Mouse (Mus musculus) layer of hippocampus, adult 2 months (tissue): Measurements from ENCODE around the gene Krtap16-1. TPM values are rescaled to one million over a fixed set of nuclear protein-coding genes. Genes with fewer than 3 reads are reported as not detected.
A peak's percentile ranks its signal among the peaks of the same experiment; 100 is the strongest.

ENCODE experiments used
- DNase-seq, 2 experiments: peaks; one replicate each; pipeline ENCODE4 v3.0.0; 2022; ENCODE audit warnings: low spot score in 2 of 2
- H3K27ac ChIP-seq: fragments of 200-600 bp; 2 replicates; pipeline ENCODE4 v1.8.1; 2022
- H3K4me3 ChIP-seq: fragments of 200-600 bp; 2 replicates; pipeline ENCODE4 v1.8.1; 2022; ENCODE audit warnings: mild to moderate bottlenecking
- CTCF ChIP-seq: fragments of 200-600 bp; conservative IDR thresholded peaks from 2 replicates; pipeline ENCODE4 v1.8.1; 2022; ENCODE audit warnings: antibody characterized with exemption, mild to moderate bottlenecking, moderate library complexity
- total RNA-seq, 2 experiments: library from RNA; stranded (reverse); gene quantifications; 2 replicates each; pipeline ENCODE4 v1.2.3; 2021

Krtap16-1 gene
- total RNA-seq, 2 experiments from 2014 or later: not detected

DNA sequence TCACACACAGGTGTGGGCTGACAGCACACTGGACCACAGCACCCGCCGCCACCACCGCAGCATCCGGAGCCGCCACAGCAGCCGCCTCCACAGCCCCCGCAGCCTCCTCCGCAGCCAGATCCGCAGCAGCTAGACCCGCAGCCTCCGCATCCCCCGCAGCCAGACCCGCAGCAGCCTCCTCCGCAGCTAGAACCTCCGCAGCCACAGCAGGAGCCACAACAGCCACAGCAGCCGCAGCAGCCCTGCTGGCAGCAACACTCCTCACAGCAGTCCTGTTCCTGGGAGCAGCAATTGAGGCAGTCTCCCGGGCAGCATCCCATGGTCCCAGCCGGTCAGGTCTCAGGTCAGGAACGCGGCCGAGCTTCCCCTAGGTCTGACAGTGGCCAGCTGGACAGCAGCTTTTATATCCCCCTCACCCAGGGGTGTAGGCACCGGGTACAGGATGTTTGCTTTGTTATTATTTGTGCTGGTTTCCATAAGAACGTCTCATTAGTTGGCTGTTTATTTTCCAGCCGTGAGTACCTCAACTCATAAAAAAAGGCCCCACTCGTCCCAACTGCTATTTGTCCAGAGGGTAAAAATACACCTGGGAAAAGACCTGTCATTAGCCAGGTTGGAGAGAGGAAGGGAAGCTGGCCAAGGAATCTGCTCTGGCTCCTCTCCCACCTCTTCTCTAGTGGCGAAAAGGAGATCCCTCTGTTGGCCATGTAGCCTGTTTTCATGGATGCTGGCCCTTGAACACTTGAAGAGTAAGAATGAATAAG lies 7.4 kb upstream of the Krtap16-1 start, which contains the start of gene Krtap17-1:
Krtap17-1 (minus strand) TSS at position 375 of the 764 bp plus-strand sequence.
- H3K4me3 ChIP-seq: no peak within 1 kb of the TSS
- H3K27ac ChIP-seq: no peak within 1 kb of the TSS
- no peak for TF ChIP-seq CTCF
- no peak for DNase-seq

GRCm38 (mm10) chr11:99990571-99990970 lies 4.2 kb upstream of the Krtap16-1 start:
- no peak for TF ChIP-seq CTCF
- no peak for DNase-seq

GRCm38 (mm10) chr11:99989881-99990405 lies 3.5 kb upstream of the Krtap16-1 start:
- Histone ChIP-seq H3K27ac (no peak overlapping the region), H3K4me3 (no peak overlapping the region)
- DNase-seq: no peak
- TF ChIP-seq CTCF: no peak

More at GRCm38 (mm10) chr11:99990571-99990970, 4.2 kb upstream of the Krtap16-1 start:
- Histone ChIP-seq H3K4me3 (no peak overlapping the region), H3K27ac (no peak overlapping the region)

DNA sequence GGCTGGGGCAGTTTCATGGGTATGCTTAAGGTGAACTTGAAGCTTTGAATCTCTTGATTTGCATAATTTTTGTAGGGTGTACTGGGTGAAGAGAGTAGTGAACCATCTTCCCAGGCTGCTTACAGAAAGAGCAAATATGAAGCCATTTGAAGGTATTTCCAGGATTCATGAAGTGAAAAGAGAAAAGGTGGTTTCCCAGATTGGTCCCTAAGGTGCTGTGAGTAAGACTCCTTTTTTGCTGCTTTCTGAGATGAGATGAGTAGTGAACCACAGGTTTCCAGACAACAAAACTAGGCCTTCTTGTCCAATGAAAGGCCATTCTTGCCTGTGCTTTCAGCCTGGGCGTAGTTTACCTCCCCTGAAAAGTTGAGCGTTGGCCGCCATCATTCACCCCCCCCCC lies 2.1 kb upstream of the Krtap16-1 start:
- Histone ChIP-seq H3K4me3 (no peak overlapping the region), H3K27ac (no peak overlapping the region)
- no peak for TF ChIP-seq CTCF
- no peak for DNase-seq

GRCm38 (mm10) chr11:99985291-99986092 lies 905 bp downstream of the Krtap16-1 start:
- peak in 1 of 2 experiments; percentile 37 for DNase-seq
- TF ChIP-seq CTCF: no peak
- H3K27ac ChIP-seq: 0 out of 2 replicates have a peak overlapping the region, but pooled peaks have one; percentile 32

GRCm38 (mm10) chr11:99983442-99983841 lies 3.0 kb downstream of the Krtap16-1 start:
- Histone ChIP-seq H3K27ac (no peak overlapping the region), H3K4me3 (no peak overlapping the region)
- no peak for TF ChIP-seq CTCF
- no peak for DNase-seq

More at GRCm38 (mm10) chr11:99985291-99986092, 905 bp downstream of the Krtap16-1 start:
- 0 out of 2 replicates have a peak overlapping the region, but pooled peaks have one; percentile 11 for H3K4me3 ChIP-seq

GRCm38 (mm10) chr11:99982731-99983130 lies 3.7 kb downstream of the Krtap16-1 start:
- H3K27ac ChIP-seq: no peak overlapping the region
- no peak overlapping the region for H3K4me3 ChIP-seq
- no peak for TF ChIP-seq CTCF
- no peak for DNase-seq

- H3K27ac ChIP-seq: no peak within 1 kb of the TSS
- no peak within 1 kb of the TSS for H3K4me3 ChIP-seq
- DNase-seq: no peak
- TF ChIP-seq CTCF: no peak
Observed at GRCm38 (mm10) chr11:99978953-99979352, 7.4 kb downstream of the Krtap16-1 start, which contains the start of gene Krtap29-1. Gene Krtap29-1 (minus strand): TSS chr11:99979053.

DNA sequence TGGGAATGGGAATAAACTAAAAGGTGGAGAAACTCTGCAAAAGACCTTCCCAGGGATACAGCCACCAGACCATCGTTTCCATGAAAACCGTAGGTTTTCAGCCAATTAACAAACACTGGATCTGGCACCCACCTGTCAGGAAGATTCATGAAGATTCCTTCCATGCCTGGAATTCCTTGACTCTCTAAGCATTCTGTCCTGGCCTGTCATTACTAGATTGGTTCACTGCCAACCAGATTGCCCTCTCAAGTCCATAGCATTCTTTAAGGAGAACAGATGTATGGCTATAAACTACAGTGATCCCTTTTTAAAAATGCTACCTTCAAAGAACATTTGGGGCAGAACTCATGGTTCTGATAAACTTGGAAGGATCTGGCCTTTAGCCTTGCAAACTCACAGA lies 20.4 kb downstream of the Krtap16-1 start:
- no peak for DNase-seq
- no peak overlapping the region for H3K4me3 ChIP-seq
- H3K27ac ChIP-seq: no peak overlapping the region
- no peak for TF ChIP-seq CTCF

DNA sequence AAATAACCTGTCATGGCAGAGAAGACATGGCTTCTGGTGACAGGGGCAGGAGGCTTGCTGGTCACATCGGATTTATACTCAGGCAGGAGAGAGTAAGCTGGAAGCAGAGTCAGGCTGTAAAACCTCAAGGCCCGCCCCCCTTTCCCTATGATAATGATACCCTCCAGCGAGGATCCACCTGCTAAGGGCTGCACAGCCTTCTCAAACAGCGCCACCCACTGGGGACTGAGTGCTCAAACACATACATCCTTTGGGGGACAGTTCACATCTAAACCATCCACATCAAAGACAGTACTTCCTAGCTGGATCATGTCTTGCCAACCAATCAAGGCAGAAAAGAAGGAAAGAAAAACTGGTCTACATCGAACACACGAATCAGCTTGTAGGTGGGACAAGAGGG lies 22.2 kb downstream of the Krtap16-1 start:
- peak; percentile 16 for TF ChIP-seq CTCF
- H3K27ac ChIP-seq: no peak overlapping the region

GRCm38 (mm10) chr11:99948175-99948574 lies 38.2 kb downstream of the Krtap16-1 start, which contains the start of gene Krtap9-5:
Gene Krtap9-5 (plus strand): TSS chr11:99948475.
- no peak for TF ChIP-seq CTCF
- Histone ChIP-seq H3K4me3 (no peak within 1 kb of the TSS), H3K27ac (no peak within 1 kb of the TSS)
- no peak for DNase-seq

More for the DNA sequence above, 22.2 kb downstream of the Krtap16-1 start:
- DNase-seq: no peak
- H3K4me3 ChIP-seq: no peak overlapping the region

- no peak for TF ChIP-seq CTCF
Observed at GRCm38 (mm10) chr11:99937751-99938264, 48.6 kb downstream of the Krtap16-1 start.

More at GRCm38 (mm10) chr11:99937751-99938264, 48.6 kb downstream of the Krtap16-1 start:
- Histone ChIP-seq H3K27ac (no peak overlapping the region), H3K4me3 (no peak overlapping the region)
- DNase-seq: no peak
